Mouse (Mus musculus) gastrocnemius, postnatal 4 days (tissue): ENCODE results near the gene Mbd5. TPM values are rescaled to one million over a fixed set of nuclear protein-coding genes. Genes with fewer than 3 reads are reported as not detected.
"Not testable (repeated sequence)": the region's sequence is repeated elsewhere in the genome, so short reads cannot be mapped to it uniquely, and the experiment has no call there.

Experiments
- DNase-seq, 2 experiments: peaks; one replicate each; pipeline ENCODE4 v3.0.0; 2021 to 2022; ENCODE audit warnings: low spot score in 2 of 2, mixed read lengths in 2 of 2
- total RNA-seq, 2 experiments: library from RNA; stranded (reverse); gene quantifications; 2 replicates each; pipeline ENCODE4 v1.2.3; 2021

Mbd5 gene
- total RNA-seq, 2 experiments from 2014 or later: 42.2 to 46.3 TPM

DNA sequence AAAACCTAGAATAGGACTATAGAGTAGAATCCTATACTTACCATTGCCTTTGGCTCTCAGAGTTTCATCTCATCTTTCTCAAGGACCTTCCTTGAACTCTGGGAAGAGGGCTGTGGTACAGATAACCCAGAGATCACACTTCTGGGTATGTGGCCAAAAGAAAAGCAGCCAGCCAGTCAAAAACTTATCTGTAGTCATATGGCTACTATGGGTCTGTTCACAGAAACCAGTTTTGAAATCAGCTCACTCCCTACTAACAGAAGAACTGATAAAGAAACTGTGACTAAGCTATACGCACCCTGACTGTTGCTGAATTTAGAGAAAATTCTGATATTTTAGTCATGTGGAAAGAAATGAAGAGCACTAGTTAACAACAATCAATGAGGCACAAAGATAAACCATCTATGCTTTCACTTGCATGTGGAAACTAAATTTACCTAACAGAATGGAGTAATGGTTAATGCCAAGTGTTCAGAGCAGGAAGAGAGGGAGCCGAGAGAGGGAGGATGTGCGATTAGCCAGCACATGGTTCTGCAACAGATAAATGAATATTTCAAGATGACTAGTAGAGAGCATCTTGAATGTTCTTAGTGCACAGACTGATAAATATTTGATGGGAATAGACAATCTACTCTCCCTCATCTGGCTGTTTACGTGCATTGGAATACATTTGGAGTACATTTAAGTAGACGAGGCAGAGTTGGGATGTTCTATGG, 211.1 kb downstream of the Mbd5 start:
- DNase-seq: no peak

DNA sequence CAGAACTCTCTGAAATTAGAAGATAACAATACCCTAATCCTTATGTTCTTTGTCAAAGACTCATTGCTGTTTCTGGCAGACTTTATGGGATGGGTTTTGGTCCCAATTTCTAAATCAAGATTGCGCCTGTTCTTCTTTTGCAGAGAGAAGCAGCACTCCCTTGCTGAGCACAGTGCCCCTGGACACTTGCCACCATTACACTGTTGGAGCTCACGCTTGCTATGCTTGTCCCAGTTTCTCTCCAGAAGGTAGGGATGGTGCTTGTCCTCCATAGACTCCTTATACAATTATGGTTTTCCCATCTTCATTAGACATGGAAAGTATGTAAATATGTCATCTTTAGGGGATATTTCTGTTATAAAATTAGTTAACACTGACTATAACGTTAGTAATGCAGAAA, 220.5 kb downstream of the Mbd5 start:
- no peak for DNase-seq

DNA sequence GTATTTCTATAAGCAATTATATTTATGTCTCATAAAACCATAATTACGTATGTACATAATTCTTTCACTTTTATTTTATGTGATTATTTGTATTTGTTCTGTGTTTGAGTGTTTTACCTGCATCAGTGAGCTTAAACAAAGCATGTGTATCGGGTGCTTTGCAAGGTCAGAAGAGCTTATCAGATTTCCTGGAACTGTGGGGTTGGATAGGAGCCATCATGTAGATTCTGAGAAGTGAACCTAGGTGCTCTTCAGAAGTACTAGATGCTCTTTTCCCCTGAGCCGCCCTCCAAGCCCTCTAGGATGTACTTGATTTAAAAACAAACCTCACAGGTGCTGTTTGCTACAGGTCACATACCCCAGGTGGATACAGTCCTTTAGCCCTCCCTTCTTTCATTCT, 227.7 kb downstream of the Mbd5 start:
- DNase-seq: no peak

DNA sequence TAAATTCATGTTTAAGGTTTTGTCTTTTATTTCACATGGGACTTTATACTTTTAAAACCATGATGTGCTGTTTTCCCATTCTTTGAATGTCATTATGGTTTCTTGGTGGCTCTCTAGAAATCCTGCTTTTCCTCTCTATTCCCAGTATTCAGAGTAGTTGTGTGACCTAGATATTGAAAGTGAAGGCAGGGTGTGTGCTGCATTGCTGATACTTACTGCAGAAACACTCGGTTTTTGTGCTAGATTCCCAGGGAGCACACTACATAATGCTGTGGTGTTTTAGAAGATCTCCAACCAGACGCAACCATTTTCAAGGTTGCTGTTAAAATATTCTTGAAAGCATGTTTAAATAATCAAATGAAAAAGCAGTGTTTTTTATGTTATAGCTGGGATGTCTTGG, 241.7 kb downstream of the Mbd5 start:
- DNase-seq: no peak

GRCm38 (mm10) chr2:49191695-49192094, 242.4 kb downstream of the Mbd5 start:
- no peak for DNase-seq

- DNase-seq: no peak
These were observed 254.8 kb downstream of the Mbd5 start for GRCm38 (mm10) chr2:49204081-49204480.

- not testable (repeated sequence) for DNase-seq
These were observed 256.4 kb downstream of the Mbd5 start for GRCm38 (mm10) chr2:49205692-49206091.

- no peak for DNase-seq
These were observed 260.0 kb downstream of the Mbd5 start for GRCm38 (mm10) chr2:49209349-49209748.

GRCm38 (mm10) chr2:49210408-49210807, 261.1 kb downstream of the Mbd5 start:
- no peak for DNase-seq

DNA sequence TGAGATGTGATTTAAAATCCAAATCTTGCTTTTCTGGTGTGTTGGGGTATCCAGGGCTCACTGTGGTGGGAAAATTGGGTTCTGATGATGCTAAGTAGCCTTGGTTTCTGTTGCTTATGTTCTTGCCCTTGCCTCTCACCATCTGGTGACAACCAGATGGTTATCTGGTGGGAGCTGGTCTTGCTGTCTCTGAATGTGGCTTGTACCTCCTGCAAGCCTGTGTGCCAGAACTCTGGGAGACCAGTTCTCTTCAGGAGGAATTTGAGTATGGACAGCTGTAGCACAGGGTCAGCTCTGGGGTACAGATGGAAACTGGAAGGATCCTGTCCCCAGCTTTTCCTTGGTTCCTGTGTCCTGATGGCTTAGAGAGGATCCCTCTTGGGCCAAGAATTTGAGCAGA, 280.4 kb downstream of the Mbd5 start:
- DNase-seq: no peak

DNA sequence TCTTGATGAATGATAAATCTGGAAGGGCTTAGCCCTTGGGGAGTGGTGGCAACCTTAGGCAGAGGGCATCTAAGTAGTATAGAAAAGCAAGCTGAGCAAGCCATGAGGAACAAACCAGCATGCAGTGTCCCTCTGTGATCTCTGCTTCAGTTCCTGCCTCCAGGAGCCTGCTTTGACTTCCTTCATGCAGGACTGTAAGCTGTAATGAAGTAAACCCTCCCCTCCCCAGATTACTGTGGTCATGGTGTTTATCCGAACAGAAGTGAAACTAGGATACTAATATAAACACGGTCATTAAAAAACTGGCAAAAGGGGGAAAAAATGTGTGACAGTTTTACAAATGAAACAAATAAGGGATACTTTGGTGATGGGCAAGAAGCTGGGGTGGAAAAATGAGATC, 284.8 kb downstream of the Mbd5 start:
- no peak for DNase-seq

DNA sequence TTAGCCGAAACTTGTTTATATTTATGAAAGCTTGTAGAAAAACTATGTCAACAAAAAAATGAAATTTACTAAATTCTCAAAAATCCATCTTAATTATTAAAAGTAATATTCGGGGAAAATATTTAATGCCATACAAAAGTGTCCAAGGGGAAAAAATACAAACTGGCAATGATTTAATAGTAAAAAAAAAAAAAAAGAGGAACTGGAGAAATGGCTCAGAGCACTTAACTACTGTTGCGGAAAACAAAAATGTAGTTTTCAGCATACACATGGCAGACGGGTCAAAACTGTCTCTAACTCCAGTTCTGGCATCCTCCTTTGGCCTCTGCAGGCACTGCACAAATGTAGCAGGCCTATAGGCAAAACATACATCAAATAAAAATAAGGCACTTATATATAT, 292.4 kb downstream of the Mbd5 start:
- no peak for DNase-seq

- DNase-seq: no peak
These were observed 314.8 kb downstream of the Mbd5 start for GRCm38 (mm10) chr2:49264092-49264491.

- DNase-seq: no peak
These were observed 323.1 kb downstream of the Mbd5 start for GRCm38 (mm10) chr2:49272295-49272967.

DNA sequence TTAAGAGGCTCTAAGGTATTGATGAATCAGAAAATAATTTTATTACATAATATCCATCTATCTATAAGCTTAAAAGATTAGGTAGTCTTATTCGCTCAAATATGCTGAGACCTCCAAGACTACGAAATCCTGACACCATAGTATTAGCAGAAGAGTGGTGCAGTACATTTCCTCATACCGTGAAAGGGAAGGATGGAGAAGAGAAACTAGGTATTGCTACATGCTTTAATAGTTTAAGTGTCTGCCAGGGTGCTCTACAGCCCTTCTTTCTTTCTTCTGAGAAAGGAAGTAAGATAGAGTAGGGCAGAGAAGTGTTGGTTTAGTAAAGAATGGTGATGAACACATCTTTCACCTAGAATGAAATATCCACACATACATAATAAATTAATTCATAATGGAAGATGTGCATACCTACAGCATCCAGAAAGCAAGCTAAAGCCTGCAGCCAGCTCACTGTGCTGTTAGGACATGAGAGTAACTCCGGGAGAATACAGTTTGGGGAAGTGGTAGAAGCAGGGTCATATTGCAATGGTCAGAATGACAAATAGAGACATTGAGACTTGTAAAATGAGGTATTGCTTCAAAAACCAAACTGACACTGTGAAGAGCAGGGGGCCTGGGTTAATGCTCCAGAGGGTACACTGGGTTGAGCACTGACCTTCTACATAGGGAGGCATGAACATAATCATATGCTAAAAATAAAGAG, 326.9 kb downstream of the Mbd5 start:
- DNase-seq: no peak

- no peak for DNase-seq
These were observed 331.2 kb downstream of the Mbd5 start for GRCm38 (mm10) chr2:49280496-49280895.

DNA sequence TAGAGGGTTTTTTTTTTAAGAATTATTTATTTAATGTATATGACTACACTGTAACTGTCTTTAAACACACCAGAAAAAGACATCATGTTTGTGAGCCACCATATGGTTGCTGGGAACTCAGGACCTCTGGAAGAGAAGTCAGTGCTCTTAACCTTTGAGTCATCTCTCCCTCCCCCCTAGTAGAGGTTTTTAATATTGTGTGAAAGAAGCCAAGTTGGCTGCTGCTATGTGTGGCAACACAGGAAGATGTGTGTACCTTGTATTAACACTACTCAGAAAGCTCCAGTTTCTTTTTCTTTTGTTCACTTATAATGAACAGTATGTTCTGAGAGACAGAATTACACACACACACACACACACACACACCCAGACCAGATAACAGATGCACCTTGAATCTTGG, 334.3 kb downstream of the Mbd5 start:
- DNase-seq: no peak

DNA sequence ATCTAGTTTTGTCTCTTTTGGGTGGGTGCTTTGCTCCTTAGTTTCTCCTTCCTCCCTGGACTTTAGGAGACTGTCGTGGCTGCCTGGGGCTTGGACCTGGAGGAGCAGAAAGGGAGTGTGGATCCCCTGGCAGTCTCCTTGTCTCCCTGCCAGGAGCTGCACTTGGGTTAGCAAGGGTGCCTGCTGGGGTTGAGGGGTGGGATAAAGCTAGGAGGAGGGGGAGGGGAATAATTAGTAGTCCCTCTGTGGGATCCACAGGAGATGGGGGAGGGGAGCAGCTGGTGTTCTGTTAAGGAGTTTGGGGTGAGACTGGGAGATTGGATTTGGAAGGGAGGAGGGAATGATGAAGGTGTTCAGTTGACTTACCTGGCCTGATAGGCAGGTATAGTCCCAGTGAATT, 337.7 kb downstream of the Mbd5 start:
- no peak for DNase-seq

GRCm38 (mm10) chr2:49291709-49292108, 342.4 kb downstream of the Mbd5 start:
- no peak for DNase-seq

DNA sequence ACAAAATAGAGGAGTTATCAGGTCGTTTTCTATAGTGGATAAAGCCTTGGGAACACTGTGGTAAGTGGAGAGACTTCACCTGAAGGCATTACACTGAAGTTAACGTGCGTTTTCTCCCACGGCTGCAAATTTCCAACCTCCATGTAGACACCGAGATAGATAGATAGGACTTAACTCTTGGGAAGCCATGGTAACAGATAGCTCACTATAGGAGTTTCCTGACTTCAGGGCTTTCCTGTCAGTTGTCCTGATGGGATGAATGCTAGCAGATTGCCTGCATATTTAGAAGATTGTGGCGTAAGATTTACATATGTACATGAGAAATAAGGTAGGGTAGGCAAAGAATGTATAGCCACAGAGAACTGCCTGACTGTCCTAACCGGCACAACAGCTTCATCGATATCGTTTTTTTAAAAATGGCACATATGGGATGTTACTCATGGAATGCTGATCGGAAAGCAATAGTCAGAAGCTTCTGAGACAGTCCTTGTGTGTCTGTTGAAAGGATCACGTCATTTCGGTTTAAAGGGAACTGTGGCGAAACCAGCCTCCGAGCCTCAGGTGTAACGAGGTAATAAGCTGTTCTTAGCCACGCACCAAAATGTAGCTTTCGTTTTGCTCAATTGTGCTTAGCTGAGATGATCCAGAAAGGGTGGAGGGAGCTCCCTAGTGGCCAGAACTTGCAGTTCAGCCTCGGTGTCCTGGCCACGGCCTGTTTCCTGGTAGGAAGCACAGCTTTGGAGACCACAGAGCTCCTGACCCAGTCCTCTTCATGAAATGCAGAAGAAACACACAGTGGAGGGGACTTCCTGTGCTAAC, 363.5 kb downstream of the Mbd5 start:
- peak; percentile 62 to 83 for DNase-seq

DNA sequence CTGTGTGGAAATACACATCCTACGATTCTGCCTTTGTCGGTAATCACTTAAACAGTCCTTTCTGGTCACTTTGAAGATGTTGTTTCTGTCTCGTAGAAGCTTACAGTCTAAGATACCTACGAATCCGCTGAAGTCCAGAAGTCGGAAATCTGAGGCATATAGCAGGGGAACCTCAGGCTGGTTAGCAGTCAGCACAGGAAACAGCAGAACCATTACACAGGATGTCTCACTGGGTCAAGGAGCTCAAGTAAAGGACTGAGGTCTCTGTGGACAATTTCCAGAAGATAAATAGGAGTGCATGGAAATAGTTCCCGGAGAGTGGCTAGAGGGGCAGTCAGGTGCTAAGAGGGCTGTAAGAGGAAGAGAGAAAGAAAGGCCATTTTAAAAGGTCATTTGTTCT, 384.3 kb downstream of the Mbd5 start:
- no peak for DNase-seq

- DNase-seq: no peak
These were observed 386.0 kb downstream of the Mbd5 start for GRCm38 (mm10) chr2:49335267-49335666.
